Mouse (Mus musculus) layer of hippocampus, postnatal 25 days (tissue): ENCODE data around the gene Accs. TPM values are rescaled to one million over a fixed set of nuclear protein-coding genes. Genes with fewer than 3 reads are reported as not detected.
A peak's percentile ranks its signal among the peaks of the same experiment; 100 is the strongest.

Source experiments
- DNase-seq, 2 experiments: peaks; one replicate each; pipeline ENCODE4 v3.0.0; 2022; ENCODE audit warnings: mixed read lengths in 2 of 2, low spot score in 1 of 2; ENCODE audit errors: extremely low spot score in 1 of 2
- total RNA-seq, 2 experiments: library from RNA; stranded (reverse); gene quantifications; 2 replicates each; pipeline ENCODE4 v1.2.3; 2021

The Accs gene
- total RNA-seq, 2 experiments from 2014 or later: 2.1 to 3.2 TPM

DNA sequence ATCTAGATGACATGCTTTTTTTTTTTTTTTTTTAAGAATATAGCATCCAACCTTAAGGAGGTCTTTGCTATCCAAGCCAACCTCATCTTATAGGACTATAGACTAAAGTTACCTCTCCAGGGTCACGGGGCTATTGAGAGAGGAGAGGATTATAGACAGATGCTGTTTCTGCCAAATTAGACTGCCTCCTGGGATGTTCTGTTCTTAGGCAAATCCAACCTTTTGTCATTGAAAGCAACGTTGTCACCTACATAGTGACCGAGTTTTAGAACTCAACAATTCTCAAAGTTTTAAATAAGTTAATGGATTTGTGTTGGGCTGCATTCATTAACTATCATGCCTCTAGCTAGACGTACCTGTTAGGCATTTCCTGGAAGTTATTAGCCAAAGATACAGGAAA is 13.5 kb upstream of the Accs start:
- DNase-seq: no peak

- DNase-seq: no peak
Observed at GRCm38 (mm10) chr2:93858845-93859244, 9.1 kb upstream of the Accs start.

DNA sequence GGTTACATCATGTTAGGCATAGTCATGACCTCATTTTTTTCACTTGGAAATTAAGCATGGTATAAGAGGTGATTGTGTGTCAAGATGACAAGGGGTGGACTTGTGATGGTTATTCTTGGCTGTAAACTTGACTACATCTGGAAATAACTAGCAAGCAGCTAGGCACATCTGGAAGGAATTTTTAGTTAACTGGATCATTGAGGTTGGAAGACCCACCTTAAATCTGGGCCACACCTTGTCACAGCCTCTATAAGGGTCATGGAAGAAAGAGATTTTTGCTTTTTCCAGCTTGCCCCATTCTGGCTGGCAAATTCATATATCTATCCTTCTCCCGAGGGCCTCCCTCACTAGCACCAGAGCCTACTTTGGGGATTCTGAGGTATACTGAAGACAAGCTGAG is 1.6 kb upstream of the Accs start:
- DNase-seq: no peak

- DNase-seq: no peak
Observed at GRCm38 (mm10) chr2:93850317-93850944, 688 bp upstream of the Accs start.

- DNase-seq: no peak
Observed at GRCm38 (mm10) chr2:93841349-93841748, 8.4 kb downstream of the Accs start.

DNA sequence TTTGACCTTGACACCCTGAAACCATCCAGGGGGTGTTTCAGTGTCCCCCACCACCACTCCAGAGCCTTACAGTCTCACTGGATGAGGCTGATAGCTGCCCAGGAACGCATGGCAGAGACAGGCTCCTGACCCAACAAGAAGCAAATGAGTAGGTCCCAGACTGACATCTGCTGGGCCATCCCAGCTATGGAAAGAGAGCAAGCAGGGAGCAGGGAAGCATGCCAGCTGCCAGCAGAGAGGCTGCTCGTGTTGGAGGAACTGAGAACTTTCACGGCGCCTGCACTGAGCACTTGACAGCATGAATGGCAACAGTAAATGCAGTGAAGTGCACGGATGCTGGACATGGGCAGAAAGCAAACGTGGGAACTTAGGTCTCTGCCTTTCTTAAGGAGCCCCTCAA is 9.6 kb downstream of the Accs start:
- no peak for DNase-seq

- no peak for DNase-seq
Observed at GRCm38 (mm10) chr2:93838931-93839330, 10.8 kb downstream of the Accs start.

DNA sequence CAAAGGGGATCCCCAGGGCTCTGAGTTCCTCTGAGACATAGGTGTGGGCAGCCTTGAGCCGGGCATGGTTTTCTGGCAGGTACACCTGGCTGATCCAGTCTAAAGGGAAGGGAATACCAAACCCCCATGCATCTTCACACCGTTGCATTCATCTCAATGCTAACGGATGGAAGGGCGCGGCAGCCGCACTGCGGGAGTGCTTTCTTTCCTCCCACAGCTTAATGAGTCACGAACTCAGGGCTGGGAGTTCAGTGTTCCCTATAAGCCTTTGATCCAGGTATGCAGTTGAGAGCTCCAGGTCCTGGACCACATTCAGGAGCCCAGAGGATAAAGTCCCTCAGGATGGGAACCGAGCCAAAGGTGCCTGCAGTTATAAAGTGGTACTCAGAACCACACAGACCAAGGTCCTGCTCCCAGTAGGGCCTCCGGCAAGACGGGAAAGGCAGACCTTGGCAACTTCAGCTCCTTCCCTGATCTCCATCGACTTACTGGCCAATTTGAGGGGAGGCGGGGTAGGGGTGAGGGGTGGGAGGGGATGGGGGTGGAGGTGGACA is 13.4 kb downstream of the Accs start:
- DNase-seq: no peak

GRCm38 (mm10) chr2:93835596-93835995 is 14.1 kb downstream of the Accs start:
- DNase-seq: no peak

DNA sequence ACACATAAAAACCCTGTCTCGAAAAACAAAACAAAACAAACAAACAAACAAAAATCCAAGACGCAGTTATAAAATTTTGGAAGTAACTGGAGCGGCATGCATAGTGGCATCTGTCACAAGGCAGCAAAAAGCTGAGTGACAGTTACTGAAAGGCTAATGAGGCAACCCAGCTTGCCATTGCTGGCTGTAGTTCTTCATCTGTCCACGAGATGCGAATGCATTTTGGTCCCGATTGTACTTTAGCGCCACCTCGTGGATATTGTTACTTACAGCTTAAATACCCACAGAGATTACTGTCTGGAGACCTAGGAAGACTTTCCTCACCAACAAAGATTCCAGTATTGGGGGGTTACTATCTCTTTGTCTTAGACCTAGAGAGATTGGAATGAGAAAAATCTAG is 26.2 kb downstream of the Accs start:
- peak in 1 of 2 experiments; percentile 58 for DNase-seq

DNA sequence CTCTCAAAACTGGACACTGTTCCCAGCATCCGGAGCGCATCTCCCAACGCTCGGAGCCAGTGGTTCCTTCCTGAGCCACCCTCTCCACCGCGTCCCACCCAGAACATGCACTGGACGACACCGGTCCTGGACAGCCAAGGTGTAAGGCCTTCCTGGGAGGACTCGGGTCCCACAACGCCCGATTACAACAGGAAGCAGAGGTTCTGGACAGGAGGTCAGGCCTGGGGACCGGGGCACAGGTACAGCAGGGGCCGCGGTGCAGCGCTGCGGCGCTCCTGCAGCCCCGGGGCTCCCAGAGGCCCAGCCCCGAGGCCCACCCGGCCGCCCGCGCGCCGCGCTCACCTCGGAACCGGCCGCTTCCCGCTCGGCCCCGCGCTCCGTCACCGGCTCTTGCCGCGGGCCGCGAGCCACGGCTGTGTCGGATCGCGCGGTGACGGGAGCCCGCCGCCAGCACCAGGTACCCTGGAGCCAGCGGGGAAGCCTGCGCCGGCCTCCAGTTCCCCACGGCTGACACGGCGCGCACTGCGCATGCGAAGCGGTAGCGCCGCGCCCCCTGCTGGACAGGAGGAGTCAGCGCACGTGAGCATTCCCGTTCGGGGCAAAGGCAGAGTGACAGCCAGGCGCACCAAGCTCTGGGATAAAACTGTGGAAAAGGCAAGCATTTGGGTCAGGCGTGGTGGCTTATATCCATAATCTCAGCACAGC is 27.5 kb downstream of the Accs start, which contains the start of gene Ext2:
Gene Ext2, minus strand, starts transcription at position 524 of the 705 bp plus-strand sequence.
- peak; percentile 92 to 95 for DNase-seq

GRCm38 (mm10) chr2:93817791-93818190 is 32.0 kb downstream of the Accs start:
- DNase-seq: no peak

GRCm38 (mm10) chr2:93813343-93813742 is 36.4 kb downstream of the Accs start:
- no peak for DNase-seq

GRCm38 (mm10) chr2:93811812-93812211 is 37.9 kb downstream of the Accs start:
- DNase-seq: peak in 1 of 2 experiments; percentile 81

- peak in 1 of 2 experiments; percentile 47 for DNase-seq
Observed at GRCm38 (mm10) chr2:93809931-93810330, 39.8 kb downstream of the Accs start.

DNA sequence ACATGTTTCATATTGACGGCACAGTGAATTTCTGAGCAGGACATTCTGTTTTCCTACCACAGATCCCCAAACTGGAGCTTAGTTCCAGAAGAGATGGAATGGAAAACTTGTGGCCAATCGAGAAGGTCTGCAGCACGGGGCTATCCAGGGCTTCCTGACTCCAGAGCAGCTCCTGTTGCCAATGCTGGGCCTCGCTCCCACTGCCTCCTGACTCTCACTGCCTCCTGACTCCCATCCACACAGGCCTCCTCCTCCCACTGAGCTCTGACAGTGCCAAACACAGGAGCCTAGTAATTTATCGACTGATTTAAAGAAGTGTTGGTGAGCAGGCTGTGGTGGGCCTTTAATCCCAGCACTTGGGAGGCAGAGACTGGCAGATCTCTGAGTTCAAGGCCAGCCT is 41.7 kb downstream of the Accs start:
- no peak for DNase-seq

- no peak for DNase-seq
Observed at GRCm38 (mm10) chr2:93807440-93807839, 42.3 kb downstream of the Accs start.

DNA sequence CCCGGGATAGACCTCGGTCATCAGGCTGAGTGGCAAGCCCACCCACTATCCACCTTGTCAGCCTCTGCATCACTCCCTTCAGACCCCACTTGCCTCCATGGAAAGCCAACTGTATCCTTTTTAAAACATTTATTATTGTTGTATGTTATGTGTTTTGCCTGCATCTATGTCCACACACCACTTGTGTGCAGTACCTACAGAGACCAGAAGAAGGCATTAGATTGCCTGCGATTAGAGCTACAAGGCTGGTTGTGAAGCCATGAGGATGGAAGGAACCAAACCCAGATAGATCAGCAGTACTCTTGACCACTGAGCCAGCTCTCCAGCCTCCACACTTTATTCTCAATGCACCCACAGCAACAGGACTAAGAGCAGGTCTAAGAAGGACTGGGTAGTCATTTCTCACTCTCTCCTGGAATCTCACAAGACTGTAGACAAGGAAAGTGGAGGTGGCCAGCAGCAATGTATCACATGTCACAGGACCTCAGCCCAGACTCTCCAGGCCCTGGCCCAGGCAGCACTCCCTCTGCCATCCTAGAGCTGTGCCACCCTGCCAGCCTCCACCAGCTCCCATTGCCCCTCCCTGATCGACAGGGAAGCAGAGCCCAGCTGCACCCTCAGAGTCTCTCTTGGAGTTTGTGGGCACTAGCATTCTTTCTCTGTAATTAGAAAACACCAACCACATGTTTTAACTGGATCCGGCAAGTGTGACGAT is 43.1 kb downstream of the Accs start:
- DNase-seq: no peak

DNA sequence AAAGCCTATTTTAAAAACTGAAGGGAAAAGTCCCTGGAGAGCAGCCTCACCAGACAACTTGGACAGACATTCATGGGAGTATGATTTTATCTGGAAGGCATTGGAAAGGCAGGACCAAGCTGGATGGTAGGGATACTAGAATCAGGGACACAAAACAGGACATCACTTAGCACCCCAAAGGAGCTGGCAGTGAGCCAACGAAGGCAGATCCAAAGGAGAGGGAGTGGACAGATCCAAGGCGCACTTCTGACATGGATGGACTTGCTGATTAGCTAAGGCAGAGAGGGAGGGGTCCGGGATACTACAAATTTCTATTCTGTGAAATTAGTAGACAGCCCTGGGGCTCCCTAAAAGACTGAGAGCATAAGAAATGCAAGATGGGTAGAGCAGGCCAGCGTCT is 44.2 kb downstream of the Accs start:
- no peak for DNase-seq

- no peak for DNase-seq
Observed at GRCm38 (mm10) chr2:93805066-93805465, 44.7 kb downstream of the Accs start.

GRCm38 (mm10) chr2:93802947-93803346 is 46.8 kb downstream of the Accs start:
- DNase-seq: no peak
